Mouse (Mus musculus): Measurements from ENCODE around the gene Cfap126.

- TF ChIP-seq POLR2A (IDR thresholded peaks at IDR 0.05; ENCODE audit: insufficient read depth, low read depth, low read length): no peak
- no peak for TF ChIP-seq CTCF (IDR thresholded peaks at IDR 0.05)
- no peak for TF ChIP-seq EP300 (IDR thresholded peaks at IDR 0.05; ENCODE audit: insufficient read depth, low read depth, low read length)
These were observed 28.0 kb upstream of the Cfap126 start for GRCm38 (mm10) chr1:171085718-171086117.
